ENCODE assay signal across 13 mouse cellular contexts in genomic region chr8:117109018-117109711, GRCm38 (mm10). TPM values are rescaled to one million over a fixed set of nuclear protein-coding genes. Genes with fewer than 3 reads are reported as not detected.
DNase-seq lines count a peak whose midpoint lies in the region; ATAC-seq and TF ChIP-seq lines count a peak whose summit lies in the region.
"Had no signal": no experiment of that assay in that cellular context is flagged by ENCODE, and none has a peak within 500 bp of the region (broad histone marks: within the 10 kb centered on the region; RNA-seq: fewer than 3 reads in every experiment).

No protein-coding gene starts in this region.

- no peak for TF ChIP-seq POLR2A in bone marrow, adult 2 months (IDR thresholded peaks at IDR 0.05; ENCODE audit: borderline replicate concordance, control insufficient read depth, low read depth, low read length)

- H3K4me2 ChIP-seq in heart, postnatal 0 days (ENCODE audit: low read depth, low read length) = no peak overlapping the region
- H3K4me2 ChIP-seq in heart, embryonic 11.5 days = no peak overlapping the region
- no peak overlapping the region for H3K4me2 ChIP-seq in lung, postnatal 0 days (replicated peaks; ENCODE audit: low read depth, low read length)
- H3K4me2 ChIP-seq: limb, embryonic 15.5 days; neural tube, embryonic 13.5 days had no signal

- H3K36me3 ChIP-seq in heart, postnatal 0 days (replicated peaks; ENCODE audit: control insufficient read depth, insufficient read depth, low read length) = no peaks in the 10 kb centered on the region
- H3K36me3 ChIP-seq in heart, embryonic 11.5 days (ENCODE audit: control insufficient read depth, insufficient read depth, low read length) = no peaks in the 10 kb centered on the region
- no peaks in the 10 kb centered on the region for H3K36me3 ChIP-seq in lung, postnatal 0 days (ENCODE audit: insufficient read depth, low read length)
- H3K36me3 ChIP-seq: forebrain, embryonic 10.5 days; limb, embryonic 15.5 days; neural tube, embryonic 13.5 days had no signal

- peak; percentile 7; the same call in 1 of the 2 replicates for TF ChIP-seq CTCF in heart, postnatal 0 days (IDR thresholded peaks at IDR 0.05; ENCODE audit: low read depth)
- TF ChIP-seq CTCF in lung, postnatal 0 days (IDR thresholded peaks at IDR 0.05) = peak; percentile 44; the same call in 1 of the 2 replicates
- peak; percentile 51; the same call in 1 of the 2 replicates for TF ChIP-seq CTCF in bone marrow, adult 2 months (IDR thresholded peaks at IDR 0.05; ENCODE audit: control insufficient read depth, insufficient read depth, low read length)

- WGBS in heart, postnatal 0 days = 91% methylated on average over 19 of the region's 19 CpGs
- 88% methylated on average over 19 of the region's 19 CpGs for WGBS in heart, embryonic 11.5 days (ENCODE audit: insufficient replicate concordance)
- WGBS in lung, postnatal 0 days = 91% methylated on average over 19 of the region's 19 CpGs
- 91% methylated on average over 19 of the region's 19 CpGs for WGBS in bone marrow, adult 2 months

- no peak for ATAC-seq in heart, postnatal 0 days (ENCODE audit: insufficient read depth, low read depth)
- ATAC-seq in heart, embryonic 11.5 days (replicated peaks; ENCODE audit: insufficient number of reproducible peaks, low FRiP score, low TSS enrichment) = no peak
- ATAC-seq in lung, postnatal 0 days = no peak
- ATAC-seq in granulocyte monocyte progenitor cell, adult 5-6 weeks (replicated peaks; ENCODE audit: poor library complexity, severe bottlenecking) = no peak

- H3K27ac ChIP-seq in heart, postnatal 0 days (ENCODE audit: low read depth) = no peak overlapping the region
- no peak overlapping the region for H3K27ac ChIP-seq in heart, embryonic 11.5 days (ENCODE audit: low read depth, low read length)
- H3K27ac ChIP-seq in lung, postnatal 0 days (ENCODE audit: low read length) = no peak overlapping the region
- H3K27ac ChIP-seq in bone marrow, adult 2 months (ENCODE audit: control insufficient read depth, insufficient read depth, low read depth, low read length, poor library complexity) = no peak overlapping the region
- H3K27ac ChIP-seq: forebrain, embryonic 10.5 days; limb, embryonic 15.5 days; neural tube, embryonic 13.5 days had no signal

- H3K27me3 ChIP-seq in heart, postnatal 0 days (ENCODE audit: control insufficient read depth, insufficient read depth, low read length) = no peaks in the 10 kb centered on the region
- H3K27me3 ChIP-seq in heart, embryonic 11.5 days (ENCODE audit: control insufficient read depth, insufficient read depth, low read length) = no peaks in the 10 kb centered on the region
- no peaks in the 10 kb centered on the region for H3K27me3 ChIP-seq in lung, postnatal 0 days (replicated peaks; ENCODE audit: insufficient read depth, low read length)
- H3K27me3 ChIP-seq: limb, embryonic 15.5 days; neural tube, embryonic 13.5 days had no signal

- no peak overlapping the region for H3K9ac ChIP-seq in heart, postnatal 0 days (replicated peaks; ENCODE audit: low read depth, low read length)
- no peak overlapping the region for H3K9ac ChIP-seq in heart, embryonic 11.5 days (ENCODE audit: low read depth, low read length)
- no peak overlapping the region for H3K9ac ChIP-seq in lung, postnatal 0 days (replicated peaks; ENCODE audit: low read depth)
- H3K9ac ChIP-seq: limb, embryonic 15.5 days; neural tube, embryonic 13.5 days had no signal

- no peaks in the 10 kb centered on the region for H3K4me1 ChIP-seq in heart, postnatal 0 days (ENCODE audit: control insufficient read depth, insufficient read depth)
- no peaks in the 10 kb centered on the region for H3K4me1 ChIP-seq in heart, embryonic 11.5 days (ENCODE audit: control insufficient read depth, insufficient read depth, low read length)
- 0 out of 2 replicates have a peak, but pooled peaks cover 3% of the 10 kb centered on the region for H3K4me1 ChIP-seq in lung, postnatal 0 days (ENCODE audit: insufficient read depth, low read depth, low read length)
- H3K4me1 ChIP-seq in bone marrow, adult 2 months (ENCODE audit: control insufficient read depth, insufficient read depth, low read length) = no peaks in the 10 kb centered on the region; the same call in 1 of the 2 replicates
- H3K4me1 ChIP-seq: neural tube, embryonic 13.5 days had no signal

- no peak for DNase-seq in heart, postnatal 0 days (ENCODE audit: low spot score)
- DNase-seq in lung, postnatal 0 days (ENCODE audit: low spot score) = no peak
- DNase-seq in lung, postnatal 14 days = no peak
- DNase-seq in thymus, postnatal 14 days = peak; percentile 37
- no peak for DNase-seq in neural tube, embryonic 10.5 days (ENCODE audit: extremely low spot score, low spot score)
- DNase-seq: cerebellum, adult 11-12 months had no signal

- TF ChIP-seq EP300 in heart, postnatal 0 days (IDR thresholded peaks at IDR 0.05; ENCODE audit: low read depth) = no peak
- no peak for TF ChIP-seq EP300 in lung, postnatal 0 days (IDR thresholded peaks at IDR 0.05)

- no peak overlapping the region for H3K4me3 ChIP-seq in heart, postnatal 0 days (ENCODE audit: low read depth, low read length)
- no peak overlapping the region for H3K4me3 ChIP-seq in heart, embryonic 11.5 days (ENCODE audit: low read depth, low read length)
- no peak overlapping the region for H3K4me3 ChIP-seq in lung, postnatal 0 days (ENCODE audit: low read depth, low read length)
- H3K4me3 ChIP-seq in bone marrow, adult 2 months (replicated peaks; ENCODE audit: control insufficient read depth, low read depth, low read length) = no peak overlapping the region
- H3K4me3 ChIP-seq: forebrain, embryonic 10.5 days; limb, embryonic 15.5 days; neural tube, embryonic 13.5 days had no signal

- no peaks in the 10 kb centered on the region for H3K9me3 ChIP-seq in heart, postnatal 0 days (replicated peaks; ENCODE audit: control insufficient read depth, low read length)
- H3K9me3 ChIP-seq in heart, embryonic 11.5 days (replicated peaks; ENCODE audit: control insufficient read depth, low read length) = no peaks in the 10 kb centered on the region
- no peaks in the 10 kb centered on the region for H3K9me3 ChIP-seq in lung, postnatal 0 days (ENCODE audit: low read length)
- H3K9me3 ChIP-seq: forebrain, embryonic 10.5 days; limb, embryonic 15.5 days; neural tube, embryonic 13.5 days had no signal

RNA-seq across cellular contexts. Expression of gene Bco1, which starts 13.5 kb away (rescaled TPM):
- not detected in 2 replicates for total RNA-seq in heart, postnatal 0 days (2014; rRNA removed; ENCODE audit: low replicate concordance)
- not detected in 2 replicates for polyA plus RNA-seq in heart, postnatal 0 days (2015; fragmentation: Nextera tagmentation; extraction: Ambion mirVana)
- 0.08 and 0.49 TPM in 2 replicates for polyA plus RNA-seq in heart, embryonic 11.5 days (2014; fragmentation: Nextera tagmentation; extraction: Ambion mirVana)
- 0.10 TPM in 1 of 2 replicates, not detected in the other for polyA plus RNA-seq in lung, postnatal 0 days (2015; fragmentation: Nextera tagmentation; extraction: Ambion mirVana)
- polyA plus RNA-seq in bone marrow, adult 2 months (2011; ENCODE audit: insufficient read depth, insufficient read length, low replicate concordance, missing spikeins) = not detected in 2 replicates
- 0.47 and 0.49 TPM in 2 replicates for total RNA-seq in granulocyte monocyte progenitor cell, adult 5-6 weeks (2014; fragmentation: Nextera tagmentation)
- 1.1 and 2.3 TPM in 2 replicates for total RNA-seq in granulocyte monocyte progenitor cell, adult 5-6 weeks (2017)
- total RNA-seq: gastrocnemius, postnatal 10 days had no signal

RNA-seq across cellular contexts. Expression of gene Pkd1l2, which starts 26.9 kb away (rescaled TPM):
- total RNA-seq in heart, postnatal 0 days (2014; rRNA removed; ENCODE audit: low replicate concordance) = not detected in 2 replicates
- 0.01 TPM in 1 of 2 replicates, not detected in the other for polyA plus RNA-seq in heart, postnatal 0 days (2015; fragmentation: Nextera tagmentation; extraction: Ambion mirVana)
- polyA plus RNA-seq in heart, embryonic 11.5 days (2014; fragmentation: Nextera tagmentation; extraction: Ambion mirVana) = 0.03 TPM in 1 of 2 replicates, not detected in the other
- polyA plus RNA-seq in lung, postnatal 0 days (2015; fragmentation: Nextera tagmentation; extraction: Ambion mirVana) = 0.06 TPM in 1 of 2 replicates, not detected in the other
- polyA plus RNA-seq in bone marrow, adult 2 months (2011; ENCODE audit: insufficient read depth, insufficient read length, low replicate concordance, missing spikeins) = not detected in 2 replicates
- total RNA-seq in granulocyte monocyte progenitor cell, adult 5-6 weeks (2014; fragmentation: Nextera tagmentation) = not detected in 2 replicates
- total RNA-seq in granulocyte monocyte progenitor cell, adult 5-6 weeks (2017) = not detected in 2 replicates
- polyA plus RNA-seq: forebrain, embryonic 10.5 days; neural tube, embryonic 13.5 days had no signal

RNA-seq across cellular contexts. Expression of gene Gan, which starts 48.8 kb away (rescaled TPM):
- total RNA-seq in heart, postnatal 0 days (2014; rRNA removed; ENCODE audit: low replicate concordance) = 3.1 and 4.0 TPM in 2 replicates
- polyA plus RNA-seq in heart, postnatal 0 days (2015; fragmentation: Nextera tagmentation; extraction: Ambion mirVana) = 0.60 and 0.99 TPM in 2 replicates
- polyA plus RNA-seq in heart, embryonic 11.5 days (2014; fragmentation: Nextera tagmentation; extraction: Ambion mirVana) = 1.4 and 1.7 TPM in 2 replicates
- polyA plus RNA-seq in lung, postnatal 0 days (2015; fragmentation: Nextera tagmentation; extraction: Ambion mirVana) = 3.3 and 4.2 TPM in 2 replicates
- 2.9 and 3.1 TPM in 2 replicates for polyA plus RNA-seq in bone marrow, adult 2 months (2011; ENCODE audit: insufficient read depth, insufficient read length, low replicate concordance, missing spikeins)
- 5.9 and 7.6 TPM in 2 replicates for total RNA-seq in granulocyte monocyte progenitor cell, adult 5-6 weeks (2014; fragmentation: Nextera tagmentation)
- total RNA-seq in granulocyte monocyte progenitor cell, adult 5-6 weeks (2017) = 3.4 and 6.4 TPM in 2 replicates
